Mouse (Mus musculus) cerebellum, adult 2 months (tissue): ENCODE results near the gene Src. TPM values are rescaled to one million over a fixed set of nuclear protein-coding genes. Genes with fewer than 3 reads are reported as not detected.
"Not testable (repeated sequence)": the region's sequence is repeated elsewhere in the genome, so short reads cannot be mapped to it uniquely, and the experiment has no call there.

Experiments used
- DNase-seq, 2 experiments: peaks; one replicate each; pipeline ENCODE4 v3.0.0; 2021
- H3K27ac ChIP-seq: fragments of 200-500 bp; 2 replicates; pipeline ENCODE4 v1.5.1; 2012; ENCODE audit warnings: low read length, control low read depth, inconsistent platforms; ENCODE audit not compliant: insufficient read depth
- H3K27me3 ChIP-seq: fragments of 200-500 bp; 2 replicates; pipeline ENCODE4 v1.6.1; 2012; ENCODE audit warnings: inconsistent platforms, mild to moderate bottlenecking, low read length, moderate library complexity; ENCODE audit not compliant: control insufficient read depth, insufficient read depth
- H3K4me1 ChIP-seq: fragments of 200-500 bp; 2 replicates; pipeline ENCODE4 v1.6.1; 2011; ENCODE audit warnings: low read length; ENCODE audit not compliant: control insufficient read depth, insufficient read depth
- H3K4me3 ChIP-seq: fragments of 200-500 bp; replicated peaks from 2 replicates; pipeline ENCODE3; 2011; ENCODE audit warnings: mild to moderate bottlenecking, low read depth, low read length, control low read depth; ENCODE audit not compliant: insufficient read depth
- CTCF ChIP-seq: fragments of 200-500 bp; IDR thresholded peaks from 2 replicates; pipeline ENCODE4 v1.5.1; 2011; ENCODE audit warnings: low read depth, mild to moderate bottlenecking, control low read depth, low read length, moderate library complexity, borderline replicate concordance; ENCODE audit not compliant: insufficient read depth
- POLR2A ChIP-seq: fragments of 200-500 bp; IDR thresholded peaks from 2 replicates; pipeline ENCODE4 v1.6.1; 2011; ENCODE audit warnings: low read length, control low read depth, borderline replicate concordance; ENCODE audit not compliant: insufficient read depth
- WGBS: fragments of 180-500 bp; shearing (Covaris S2); methylation state at CpG from one replicate; pipeline ENCODE4 v1.1.7; 2018; 5-methylcytosine and 5-hydroxymethylcytosine counted together
- polyA plus RNA-seq: library from polyadenylated mRNA; depleted of rRNA; stranded (reverse); fragments of >200 nt; gene quantifications from 2 replicates; pipeline ENCODE4 v1.2.3, GENCODE M21; 2012; rRNA removed

The Src gene
- polyA plus RNA-seq = 47.0 and 48.3 TPM in 2 replicates

DNA sequence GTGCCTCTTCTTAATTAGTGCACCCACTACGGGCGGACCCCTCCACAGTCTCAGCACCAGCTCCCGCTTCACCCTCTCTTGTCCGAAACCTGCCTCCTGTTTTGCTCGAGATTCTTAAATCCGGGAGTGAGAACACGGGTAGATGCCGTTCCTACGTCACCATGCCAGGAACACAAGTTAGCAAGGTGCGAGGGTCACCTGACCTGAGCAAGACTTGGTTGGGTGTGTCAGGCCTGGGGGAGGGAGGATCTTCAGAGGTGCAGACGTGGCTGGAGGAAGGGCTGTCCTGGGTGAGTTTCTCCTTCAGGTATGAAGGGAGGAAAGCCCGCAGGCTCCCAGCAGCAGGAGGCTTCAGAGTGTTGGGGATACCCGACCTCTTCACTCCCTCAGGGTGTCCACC is at the start of gene Src:
TSS of gene Src (plus strand) at position 239 of the 400 bp plus-strand sequence.
- Histone ChIP-seq H3K27me3 (no peaks in the 10 kb centered on the region), H3K27ac (no peak within 1 kb of the TSS), H3K4me1 (peaks cover under 1% of the 10 kb centered on the region; the same call in 1 of the 2 replicates), H3K4me3 (no peak within 1 kb of the TSS)
- WGBS = 44% methylated on average over 13 of the region's 13 CpGs
- DNase-seq = no peak
- TF ChIP-seq POLR2A (no peak), CTCF (no peak)

DNA sequence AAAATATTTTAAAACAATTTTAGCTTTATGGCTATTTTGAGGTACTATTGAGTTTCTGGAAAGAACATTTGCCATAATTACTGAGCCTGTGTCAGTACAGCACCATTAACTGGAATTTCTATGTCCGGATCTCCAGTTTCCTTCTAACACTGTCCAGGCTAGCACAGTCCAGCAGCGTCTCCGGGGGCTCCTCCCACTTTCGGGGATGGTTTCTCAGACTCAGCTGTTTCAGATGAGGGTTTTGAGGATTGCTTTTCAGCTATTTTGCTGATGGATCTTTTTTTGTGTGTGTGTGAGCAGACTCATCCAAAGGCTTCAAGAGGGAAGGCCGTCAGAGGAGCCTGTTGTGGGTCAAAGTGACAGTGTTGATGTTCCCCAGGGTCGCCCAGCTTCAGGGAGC is 46.5 kb upstream of the Src start:
- Histone ChIP-seq H3K4me1 (no peaks in the 10 kb centered on the region; the same call in none of the 2 replicates), H3K27me3 (no peaks in the 10 kb centered on the region), H3K4me3 (no peak overlapping the region), H3K27ac (no peak overlapping the region)
- DNase-seq = no peak
- TF ChIP-seq CTCF (no peak), POLR2A (no peak)
- 78% methylated on average over 6 of the region's 6 CpGs for WGBS

DNA sequence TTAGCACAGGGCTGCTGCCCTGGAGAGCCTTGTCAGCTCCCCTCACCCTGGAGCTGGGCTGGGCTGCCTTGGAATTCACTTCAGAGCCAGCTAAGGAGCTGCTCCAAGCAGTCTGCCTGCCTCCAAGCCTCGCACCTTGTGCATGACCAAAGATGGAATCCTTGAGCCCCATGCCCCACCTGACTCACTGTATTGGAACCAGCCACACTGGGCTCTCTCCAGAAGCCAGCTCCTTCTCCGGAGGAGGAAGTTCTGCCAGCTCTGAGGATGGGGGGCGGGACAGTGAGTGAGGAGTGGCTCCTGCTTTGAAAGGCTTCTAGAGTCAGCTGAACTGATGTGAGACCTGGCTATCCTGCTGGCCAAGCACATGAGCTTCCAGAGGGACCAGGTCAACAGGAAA is 44.6 kb upstream of the Src start:
- Histone ChIP-seq H3K27ac (no peak overlapping the region), H3K4me3 (no peak overlapping the region), H3K4me1 (no peaks in the 10 kb centered on the region; the same call in 1 of the 2 replicates), H3K27me3 (no peaks in the 10 kb centered on the region)
- no peak for DNase-seq
- WGBS = 55% methylated on average over 3 of the region's 3 CpGs
- no peak for TF ChIP-seq POLR2A
- TF ChIP-seq CTCF = no peak

DNA sequence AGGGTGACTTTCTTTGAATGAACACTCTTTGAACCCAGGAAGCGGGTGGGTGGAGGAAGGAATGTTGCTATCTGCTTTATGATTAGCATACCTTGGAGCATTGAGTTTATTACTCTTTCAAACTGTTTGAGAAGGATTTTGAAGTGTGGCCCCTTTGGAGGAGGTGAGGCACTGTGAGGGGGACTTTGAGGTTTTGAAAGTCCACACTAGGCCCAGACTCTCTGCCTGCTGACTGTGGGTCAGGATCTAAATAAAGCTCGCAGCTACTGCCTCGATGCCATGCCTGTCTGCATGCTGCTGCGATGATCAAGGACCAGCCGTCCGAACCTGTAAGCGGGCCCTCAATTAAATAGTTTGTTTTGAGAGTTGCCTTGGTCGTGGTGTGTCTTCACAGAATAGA is 43.2 kb upstream of the Src start:
- DNase-seq = no peak
- 63% methylated on average over 8 of the region's 8 CpGs for WGBS
- Histone ChIP-seq H3K4me3 (no peak overlapping the region), H3K4me1 (no peaks in the 10 kb centered on the region; the same call in 1 of the 2 replicates), H3K27ac (no peak overlapping the region), H3K27me3 (no peaks in the 10 kb centered on the region)
- no peak for TF ChIP-seq CTCF
- no peak for TF ChIP-seq POLR2A

GRCm38 (mm10) chr2:157375794-157376757 is 42.2 kb upstream of the Src start:
- H3K4me3 ChIP-seq = no peak overlapping the region
- H3K4me1 ChIP-seq = no peaks in the 10 kb centered on the region; the same call in 1 of the 2 replicates
- H3K27ac ChIP-seq = no peak overlapping the region
- H3K27me3 ChIP-seq = no peaks in the 10 kb centered on the region
- no peak for DNase-seq
- TF ChIP-seq CTCF (no peak), POLR2A (no peak)
- 41% methylated on average over 14 of the region's 14 CpGs for WGBS

DNA sequence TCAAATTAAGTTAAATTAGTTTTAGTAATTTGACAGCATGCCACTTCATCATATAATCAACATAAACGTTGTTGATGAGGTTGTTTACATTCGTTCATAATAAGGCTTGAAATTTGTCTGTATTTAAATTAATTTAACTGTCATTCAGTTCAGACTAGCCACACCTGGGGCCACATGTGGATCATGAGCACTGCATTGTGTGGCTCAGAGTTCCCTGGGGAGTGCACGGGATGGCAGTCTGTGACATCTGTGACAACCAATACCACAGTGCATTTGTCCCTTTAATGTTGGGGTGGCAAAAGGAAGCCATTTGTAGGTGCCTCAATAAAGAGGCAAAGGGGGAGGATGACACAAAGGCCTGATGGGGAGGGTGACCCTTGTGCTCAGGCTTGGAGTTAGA is 41.2 kb upstream of the Src start:
- Histone ChIP-seq H3K27me3 (no peaks in the 10 kb centered on the region), H3K27ac (no peak overlapping the region), H3K4me3 (no peak overlapping the region), H3K4me1 (no peaks in the 10 kb centered on the region; the same call in 1 of the 2 replicates)
- TF ChIP-seq POLR2A (no peak), CTCF (no peak)
- DNase-seq = no peak
- 50% methylated on average over 3 of the region's 3 CpGs for WGBS

DNA sequence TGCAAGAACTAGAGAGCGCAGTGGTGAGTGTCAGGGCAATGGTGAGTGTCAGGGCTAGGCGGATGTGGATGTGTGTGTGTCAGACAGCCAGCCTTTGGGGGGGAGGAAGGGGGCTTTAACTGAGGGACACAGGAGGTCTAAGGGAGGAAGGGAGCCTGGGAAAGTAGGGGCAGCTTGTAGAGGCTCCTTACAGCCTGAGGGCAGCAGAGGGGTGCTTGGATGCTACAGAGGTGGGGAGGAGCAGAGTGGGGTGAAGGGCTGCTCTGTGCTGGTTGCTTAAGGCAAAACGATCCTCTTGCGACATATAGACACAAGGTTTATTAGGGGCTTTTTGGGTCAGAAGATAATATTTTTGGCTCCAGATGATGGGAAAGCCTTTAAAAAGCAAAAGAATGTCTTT is 33.4 kb upstream of the Src start:
- no peak overlapping the region for H3K4me3 ChIP-seq
- DNase-seq = no peak
- no peak for TF ChIP-seq POLR2A
- no peak for TF ChIP-seq CTCF
- H3K27ac ChIP-seq = no peak overlapping the region
- H3K27me3 ChIP-seq = no peaks in the 10 kb centered on the region
- WGBS = 88% methylated on average over 4 of the region's 4 CpGs
- peaks cover 10% of the 10 kb centered on the region for H3K4me1 ChIP-seq

DNA sequence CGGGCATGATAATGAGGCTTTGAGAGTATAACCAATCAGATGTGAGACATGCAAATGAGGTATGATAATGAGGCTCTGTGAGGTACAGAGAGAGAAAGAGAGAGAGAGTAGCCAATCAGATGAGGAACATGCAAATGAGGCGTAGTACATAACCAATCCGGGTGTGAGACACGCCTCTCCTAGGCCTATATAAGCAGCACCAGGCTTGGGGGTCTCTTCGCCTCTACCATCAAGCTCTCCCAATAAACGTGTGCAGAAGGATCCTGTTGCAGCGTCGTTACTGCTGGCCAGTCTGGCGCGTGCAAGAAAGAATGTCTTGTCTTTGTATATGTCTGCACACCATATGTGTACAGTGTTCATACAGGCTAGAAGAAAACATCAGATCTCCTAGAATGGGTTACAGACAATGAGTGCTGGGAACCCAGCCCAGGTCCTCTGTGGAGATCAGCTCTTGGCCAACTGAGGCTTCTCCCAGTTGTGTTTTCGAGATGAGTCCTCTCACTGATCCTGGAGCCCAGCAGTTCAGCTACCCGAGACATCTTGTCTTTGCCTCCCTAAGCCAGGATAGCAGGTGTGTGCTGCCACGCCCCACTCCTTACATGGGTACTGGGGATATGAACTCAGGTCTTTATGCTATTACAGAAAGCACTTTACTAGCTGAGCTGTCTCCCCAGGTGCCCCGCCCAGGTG is 29.2 kb upstream of the Src start:
- H3K27me3 ChIP-seq, DNase-seq, H3K4me3 ChIP-seq, H3K27ac ChIP-seq: not testable (repeated sequence)
- H3K4me1 ChIP-seq = peaks cover 10% of the 10 kb centered on the region
- 93% methylated on average over 14 of the region's 14 CpGs for WGBS
